2 mouse cellular contexts compared by ENCODE assay signal in the genomic region with DNA sequence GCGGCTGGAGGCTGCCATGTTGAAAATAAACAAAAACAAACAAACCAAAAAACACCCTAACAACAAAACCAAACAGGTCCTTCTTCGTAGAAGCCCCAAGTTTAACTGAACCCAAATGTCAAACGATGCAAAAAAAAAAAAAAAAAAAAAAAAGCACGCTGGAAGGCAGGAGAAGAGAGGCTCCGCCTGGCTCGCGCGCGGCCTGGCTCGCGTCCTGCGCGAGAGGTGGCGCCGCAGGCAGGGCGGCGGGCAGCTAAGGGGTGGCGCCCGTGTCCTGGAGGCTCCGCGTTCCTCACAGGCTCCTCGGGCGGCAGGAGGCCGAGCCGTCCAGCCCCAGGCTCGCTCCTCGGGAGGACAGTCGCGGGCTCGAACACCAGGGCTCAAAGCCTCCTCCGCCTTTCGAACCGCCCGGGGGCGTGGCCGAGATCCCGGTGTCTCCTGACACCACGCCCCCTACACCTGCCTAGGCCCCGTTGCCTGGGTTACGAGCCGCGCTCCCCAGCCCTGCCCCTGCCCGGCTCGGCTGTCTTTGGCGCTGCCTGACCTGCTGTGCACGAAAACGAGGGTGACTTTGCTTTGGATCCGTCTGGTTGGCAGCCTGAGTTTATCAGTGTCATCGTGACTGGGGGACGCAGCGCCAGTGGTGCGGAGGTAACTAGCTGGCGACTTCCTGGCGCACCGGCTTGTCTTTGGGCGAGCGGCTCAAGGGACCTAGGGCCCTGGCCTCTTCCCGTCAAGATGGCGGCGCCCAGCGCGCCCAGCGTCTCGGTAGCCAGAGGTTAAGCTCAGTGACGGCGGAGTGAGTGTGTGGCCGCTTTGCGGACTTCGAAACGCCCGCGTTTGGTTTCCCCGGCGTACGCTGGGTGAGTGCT.
TF ChIP-seq lines count a peak whose summit lies in the region.

A gene (plus strand): TSS at position 270 of the 872 bp plus-strand sequence.
A gene (minus strand): TSS at position 384 of the 872 bp plus-strand sequence.

TF ChIP-seq in C2C12, 6 proteins besides CTCF, POLR2A, EP300 and RAD21 (continued from another document):
- TF ChIP-seq MYOG (IDR thresholded peaks at IDR 0.05; ENCODE audit: control insufficient read depth, extremely low read depth, insufficient read length) = no peak
- TF ChIP-seq USF1 (IDR thresholded peaks at IDR 0.05; ENCODE audit: low read depth) = no peak
- no peak for TF ChIP-seq FOSL1 (IDR thresholded peaks at IDR 0.05; ENCODE audit: insufficient read depth, low read length, poor library complexity, severe bottlenecking)
- no peak for TF ChIP-seq CEBPB (IDR thresholded peaks at IDR 0.05; ENCODE audit: low read depth)
- TF ChIP-seq MAX (IDR thresholded peaks at IDR 0.05) = peak; percentile 95

TF ChIP-seq in myocyte, 11 proteins besides CTCF, POLR2A, EP300 and RAD21 (continued from another document):
- TF ChIP-seq CEBPB (IDR thresholded peaks at IDR 0.05; ENCODE audit: insufficient read depth, poor library complexity, severe bottlenecking) = no peak
- peak; percentile 48 for TF ChIP-seq SRF (IDR thresholded peaks at IDR 0.05; ENCODE audit: control insufficient read depth, insufficient read length, low read depth)
- peak; percentile 8 to 77 (median 48) for TF ChIP-seq MYOG (IDR thresholded peaks at IDR 0.05; ENCODE audit: control insufficient read depth in 1 of 3, insufficient read depth in 1 of 3, insufficient read length in 2 of 3, low read depth in 2 of 3)
- peak; percentile 98 for TF ChIP-seq MAX (IDR thresholded peaks at IDR 0.05; ENCODE audit: low read depth)
- no peak for TF ChIP-seq TCF12 (IDR thresholded peaks at IDR 0.05; ENCODE audit: insufficient read depth, poor library complexity, severe bottlenecking)
- TF ChIP-seq USF1 (IDR thresholded peaks at IDR 0.05; ENCODE audit: low read depth) = no peak
- TF ChIP-seq TCF3 (IDR thresholded peaks at IDR 0.05; ENCODE audit: insufficient read length, low read depth) = no peak
- TF ChIP-seq REST (IDR thresholded peaks at IDR 0.05; ENCODE audit: insufficient read depth, insufficient read length) = no peak
- peak; percentile 54 for TF ChIP-seq POLR2AphosphoS2 (IDR thresholded peaks at IDR 0.05; ENCODE audit: insufficient read length, low read depth)
- peak; percentile 17 for TF ChIP-seq E2F4 (IDR thresholded peaks at IDR 0.05; ENCODE audit: insufficient read depth)
